Mouse (Mus musculus) cerebellum, postnatal 10 days (tissue): ENCODE results near the gene Bbs4.

Experiments
- DNase-seq, 2 experiments: peaks; one replicate each; pipeline ENCODE4 v3.0.0; 2021; ENCODE audit warnings: mixed read lengths in 2 of 2

Gene Bbs4

GRCm38 (mm10) chr9:59291688-59292492 is 61.4 kb downstream of the Bbs4 start:
- DNase-seq = no peak

DNA sequence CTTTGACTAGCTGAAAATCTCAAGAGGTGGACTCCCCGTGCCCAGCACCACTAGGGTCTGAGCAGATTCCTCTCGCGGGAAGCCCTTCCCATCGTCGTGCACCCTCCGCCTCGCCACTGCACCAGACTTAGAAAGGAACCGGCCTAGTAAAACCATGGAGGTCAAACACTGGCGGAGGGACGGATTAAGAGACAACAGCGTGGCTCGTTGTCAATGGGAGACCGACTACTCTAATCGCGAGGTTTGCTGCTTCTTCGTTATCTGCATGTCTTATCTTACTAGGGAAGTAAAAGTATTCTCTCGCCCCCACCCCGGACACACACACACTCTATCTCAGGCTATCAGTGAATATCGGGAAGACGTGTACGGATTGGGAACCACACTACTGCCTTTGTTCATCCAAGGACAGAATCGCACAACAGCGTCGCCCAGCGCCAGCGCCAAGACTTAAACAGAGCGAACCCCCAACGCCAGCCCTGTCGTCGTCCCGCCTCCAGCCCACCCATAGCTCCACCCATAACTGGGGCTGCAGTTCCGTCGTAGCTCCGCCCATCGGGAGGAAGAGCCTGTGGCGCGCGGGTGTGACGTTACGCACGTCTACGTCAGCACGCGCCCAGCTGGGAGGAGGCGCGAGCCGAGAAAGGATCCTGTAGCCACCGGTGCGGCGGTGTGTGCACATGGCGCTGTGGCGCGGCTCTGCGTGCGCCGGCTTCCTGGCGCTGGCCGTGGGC is 62.2 kb downstream of the Bbs4 start, which contains the start of gene Adpgk:
TSS of gene Adpgk (plus strand) at position 602 of the 731 bp plus-strand sequence.
- peak; percentile 99 for DNase-seq

GRCm38 (mm10) chr9:59289529-59290115 is 63.7 kb downstream of the Bbs4 start:
- DNase-seq = no peak

- no peak for DNase-seq
These were observed 64.5 kb downstream of the Bbs4 start for GRCm38 (mm10) chr9:59288685-59289410.

DNA sequence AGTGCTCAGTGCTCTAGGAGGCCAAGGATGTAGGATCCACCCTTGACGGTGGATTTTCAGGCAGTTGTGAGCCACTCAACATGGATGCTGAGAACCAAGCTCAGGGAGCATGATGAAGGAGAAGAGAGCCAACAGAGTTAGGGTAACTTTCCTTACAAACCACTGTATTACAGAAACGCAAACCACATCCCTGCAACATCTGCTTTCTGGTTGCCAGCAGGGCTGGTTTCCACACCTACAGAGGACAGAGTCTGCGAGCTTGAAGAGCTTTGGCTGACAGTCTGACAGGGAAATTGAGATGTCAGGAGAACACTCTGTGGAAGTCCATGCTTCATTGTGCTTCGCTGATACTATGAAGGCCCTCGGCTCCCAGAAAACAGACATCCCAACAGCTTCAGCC is 65.2 kb downstream of the Bbs4 start:
- DNase-seq = no peak

DNA sequence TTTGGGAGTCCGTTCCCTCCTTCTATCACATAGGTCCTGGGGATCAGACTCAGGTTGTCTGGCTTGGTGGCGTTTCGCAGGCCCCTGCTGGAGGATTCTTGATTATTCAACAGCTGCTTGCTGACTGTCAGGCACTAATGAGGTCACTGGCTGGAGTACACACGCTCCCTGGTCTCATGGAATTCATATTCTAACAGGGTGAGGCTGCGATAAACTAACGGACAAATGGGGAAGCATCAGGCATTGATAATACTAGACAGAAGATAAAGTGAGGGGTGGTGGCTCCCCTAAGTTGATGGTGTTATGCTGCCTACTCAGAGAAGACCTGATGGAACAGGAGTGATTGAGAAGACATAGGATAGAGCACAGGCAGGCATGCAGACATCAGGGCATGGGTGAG is 67.7 kb downstream of the Bbs4 start:
- DNase-seq = no peak

GRCm38 (mm10) chr9:59282683-59282986 is 70.7 kb downstream of the Bbs4 start:
- no peak for DNase-seq

- DNase-seq = peak; percentile 92 to 94
These were observed 71.2 kb downstream of the Bbs4 start for GRCm38 (mm10) chr9:59281871-59282682.

DNA sequence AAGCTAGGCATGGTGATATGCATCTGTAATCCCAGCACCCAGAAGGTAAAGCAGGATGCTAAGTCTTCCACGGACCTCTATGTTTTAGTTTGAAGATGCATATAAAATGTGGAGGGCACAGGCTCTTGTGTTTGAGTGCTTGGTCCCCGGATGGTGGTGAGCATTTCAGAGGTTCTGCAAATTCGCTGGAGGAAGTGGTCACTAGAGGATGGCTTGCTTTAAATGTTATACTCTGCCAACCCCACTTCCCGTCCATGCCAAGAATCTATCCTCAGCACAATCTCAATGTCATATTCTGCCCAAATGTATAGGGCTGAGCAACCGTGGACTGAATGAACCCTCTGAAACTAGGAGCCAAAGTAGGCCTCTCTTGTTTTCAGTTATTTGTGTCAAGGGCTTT is 72.4 kb downstream of the Bbs4 start:
- no peak for DNase-seq

DNA sequence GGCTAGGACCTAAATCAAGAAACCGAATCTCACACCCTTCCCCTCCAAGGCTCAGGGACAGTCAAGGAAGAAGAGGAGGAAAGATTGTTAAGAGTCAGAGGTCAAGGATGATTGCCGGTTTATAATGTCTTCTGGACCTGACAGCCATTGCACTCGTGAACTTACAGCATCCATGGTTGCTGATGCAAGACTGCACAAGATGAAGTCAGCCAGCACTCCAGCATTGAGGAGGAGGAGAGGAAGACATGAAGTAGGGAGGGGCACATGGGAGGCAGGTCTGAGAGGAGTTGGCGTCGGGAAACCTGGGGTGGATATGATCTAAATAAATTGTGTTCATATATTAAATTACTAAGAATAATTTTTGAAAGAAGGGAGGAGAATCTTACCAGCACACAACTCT is 74.6 kb downstream of the Bbs4 start:
- no peak for DNase-seq

- DNase-seq = no peak
These were observed 75.1 kb downstream of the Bbs4 start for GRCm38 (mm10) chr9:59278199-59278598.

- DNase-seq = no peak
These were observed 78.4 kb downstream of the Bbs4 start for GRCm38 (mm10) chr9:59274846-59275455.

DNA sequence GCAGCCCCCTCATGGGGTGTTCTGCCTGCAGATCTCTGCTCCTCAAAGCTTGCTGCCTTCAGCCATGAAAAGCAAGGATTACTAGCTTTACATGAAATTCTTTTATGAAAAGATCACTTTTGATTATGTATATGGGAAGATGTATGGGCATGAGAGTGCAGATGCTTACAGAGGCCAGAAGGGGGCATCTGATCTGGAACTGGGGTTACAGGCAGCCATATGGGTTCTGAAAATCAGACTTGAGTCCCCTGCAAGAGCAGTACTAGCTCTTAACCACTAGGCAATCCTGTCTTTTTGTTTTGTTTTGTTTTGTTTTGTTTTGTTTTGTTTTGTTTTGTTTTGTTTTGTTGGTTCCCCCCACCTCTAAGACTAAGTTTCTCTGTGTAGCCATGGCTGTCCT is 80.1 kb downstream of the Bbs4 start:
- no peak for DNase-seq
